Mouse (Mus musculus) myocyte (in vitro differentiated cells): ENCODE data around the gene Uqcrq. TPM values are rescaled to one million over a fixed set of nuclear protein-coding genes. Genes with fewer than 3 reads are reported as not detected.

Experiments used
- polyA plus RNA-seq: library from polyadenylated mRNA; unstranded; fragments of >200 nt; fragmentation: generic; extraction: Trizol; gene quantifications from one replicate; pipeline ENCODE4 v1.2.1, GENCODE M21; 2012; ENCODE audit warnings: missing spikeins

Gene Uqcrq
- polyA plus RNA-seq, 1 experiment: 1,153 TPM

Other genes with a start within 250 kb of the Uqcrq start
- 99.3 TPM for gene Hspa4, start 130.4 kb downstream of the Uqcrq start, polyA plus RNA-seq
- gene Zcchc10, start 106.2 kb downstream of the Uqcrq start, polyA plus RNA-seq: 4.0 TPM
- 15.6 TPM for gene Aff4, start 80.0 kb downstream of the Uqcrq start, polyA plus RNA-seq
- gene Leap2, start 7.7 kb downstream of the Uqcrq start, polyA plus RNA-seq: not detected
- gene Gdf9, start 192 bp upstream of the Uqcrq start, polyA plus RNA-seq: 3.7 TPM
- 0.02 TPM for gene Gm10447, start 26.3 kb upstream of the Uqcrq start, polyA plus RNA-seq
- 0.88 TPM for gene Shroom1, start 26.4 kb upstream of the Uqcrq start, polyA plus RNA-seq
- gene Gm9837, start 39.6 kb upstream of the Uqcrq start, polyA plus RNA-seq: not detected
- not detected for gene Gm9945, start 49.3 kb upstream of the Uqcrq start, polyA plus RNA-seq
- not detected for gene Sowaha, start 49.4 kb upstream of the Uqcrq start, polyA plus RNA-seq
- 92.4 TPM for gene Sept8, start 88.4 kb upstream of the Uqcrq start, polyA plus RNA-seq
- gene Kif3a, start 136.5 kb upstream of the Uqcrq start, polyA plus RNA-seq: 13.6 TPM
- gene Il4, start 187.8 kb upstream of the Uqcrq start, polyA plus RNA-seq: 0.19 TPM
- not detected for gene Il13, start 203.9 kb upstream of the Uqcrq start, polyA plus RNA-seq